In the genomic region with DNA sequence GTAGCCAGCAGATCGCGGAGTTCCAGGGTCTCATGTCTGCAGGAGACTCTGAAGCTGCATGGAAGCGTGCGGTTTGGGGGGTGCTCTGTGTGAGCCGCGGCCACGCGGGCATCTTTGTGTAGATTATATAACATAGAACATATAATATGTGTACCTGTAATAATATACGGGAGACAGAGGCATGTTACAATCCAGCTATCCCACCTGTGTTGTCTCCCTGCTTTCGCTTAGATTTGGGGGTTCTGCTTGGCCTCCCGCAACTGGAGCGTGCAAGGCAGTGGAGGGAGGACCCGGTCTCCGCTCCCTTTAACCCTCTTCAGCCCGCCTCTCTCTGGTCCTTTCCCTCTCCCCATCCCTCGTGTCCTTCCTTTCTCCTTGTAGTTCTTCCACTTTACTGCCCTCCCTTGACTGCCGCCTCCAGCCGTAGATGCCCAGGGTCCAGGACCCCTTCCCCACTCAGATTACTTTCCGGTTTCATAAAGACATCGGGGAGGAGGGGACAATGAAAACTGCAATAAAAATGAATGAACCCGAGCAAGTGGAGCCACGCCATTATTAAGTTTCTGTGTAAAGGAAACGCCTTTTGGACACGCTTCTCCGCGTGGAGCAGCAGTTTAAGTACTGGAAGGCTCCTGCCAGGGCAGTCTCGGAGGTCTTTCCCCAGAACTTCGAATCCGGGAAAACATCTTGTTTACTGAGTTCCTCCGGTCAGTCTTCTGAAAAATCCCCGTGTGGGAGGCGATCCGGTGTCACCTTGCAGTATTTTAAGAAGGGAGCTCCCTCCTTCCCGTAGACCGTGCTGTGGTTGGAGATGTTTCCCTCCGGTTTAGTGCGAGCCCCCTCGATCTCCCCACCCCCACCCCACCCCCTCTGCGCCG, we compare ENCODE assay signal across 7 mouse cellular contexts. TPM values are rescaled to one million over a fixed set of nuclear protein-coding genes. Genes with fewer than 3 reads are reported as not detected.
A peak's percentile ranks its signal among the peaks of the same experiment; 100 is the strongest.
DNase-seq lines count a peak whose midpoint lies in the region; ATAC-seq and TF ChIP-seq lines count a peak whose summit lies in the region.

No protein-coding gene starts in this region.

- peaks cover 12 to 28% of the 10 kb centered on the region in 2 experiments for H3K4me1 ChIP-seq in ES-E14 (ENCODE audit: control insufficient read depth in 2 of 2, insufficient read depth in 2 of 2, low read length in 2 of 2, poor library complexity in 1 of 2)
- peaks cover 34% of the 10 kb centered on the region for H3K4me1 ChIP-seq in embryonic facial prominence, embryonic 13.5 days

- under 1% methylated on average over 40 of the region's 40 CpGs for WGBS in embryonic facial prominence, embryonic 13.5 days

- no peak for DNase-seq in ES-E14 (ENCODE audit: low read depth, low spot score)
- peak; percentile 50 for DNase-seq in adrenal gland, postnatal 10 days
- peak; percentile 42 to 55 for DNase-seq in heart, postnatal 10 days
- peak; percentile 54 to 65 for DNase-seq in layer of hippocampus, postnatal 14 days (ENCODE audit: low spot score in 2 of 2)
- peak; percentile 50 for DNase-seq in right cerebral cortex, postnatal 14 days

- in situ Hi-C loops in ES-E14 (cut with MboI; ENCODE audit: low sequenced_read_pairs in 2 of 2, unreplicated experiment in 2 of 2) = no loop called here

- intact Hi-C loops in heart, postnatal 10 days (cut with DNase I) = loop anchor here (5.0 to 10.0 kb wide), 4 partner anchors 104 to 302 kb away; a partner anchor contains a TSS

- ATAC-seq in embryonic facial prominence, embryonic 13.5 days (ENCODE audit: insufficient number of reproducible peaks, insufficient read depth, low FRiP score, low TSS enrichment, low read depth) = peak; percentile 40
- ATAC-seq in megakaryocyte, adult 5-6 weeks (ENCODE audit: poor library complexity, severe bottlenecking) = peak; percentile 15; the same call in 1 of the 2 replicates

- H3K9ac ChIP-seq in ES-E14 (ENCODE audit: insufficient read depth, low read depth, low read length, poor library complexity, severe bottlenecking) = peak overlapping the region; percentile 90
- H3K9ac ChIP-seq in embryonic facial prominence, embryonic 13.5 days = peak overlapping the region; percentile 97

- H3K27me3 ChIP-seq in embryonic facial prominence, embryonic 13.5 days = no peaks in the 10 kb centered on the region

- peak overlapping the region; percentile 70 to 84 for H3K4me3 ChIP-seq in ES-E14 (ENCODE audit: insufficient read depth in 1 of 2, low read depth in 1 of 2, low read length in 2 of 2, poor library complexity in 1 of 2, severe bottlenecking in 1 of 2)
- H3K4me3 ChIP-seq in embryonic facial prominence, embryonic 13.5 days = peak overlapping the region; percentile 86

- H3K27ac ChIP-seq in ES-E14 (ENCODE audit: insufficient read depth, low read depth, low read length, poor library complexity, severe bottlenecking) = peak overlapping the region; percentile 56
- peak overlapping the region; percentile 98 for H3K27ac ChIP-seq in embryonic facial prominence, embryonic 13.5 days

- H3K9me3 ChIP-seq in ES-E14 (ENCODE audit: control insufficient read depth, insufficient read depth, low read depth, low read length) = no peaks in the 10 kb centered on the region
- H3K9me3 ChIP-seq in embryonic facial prominence, embryonic 13.5 days = no peaks in the 10 kb centered on the region

- H3K36me3 ChIP-seq in ES-E14 (ENCODE audit: control insufficient read depth, insufficient read depth, low read length, poor library complexity, severe bottlenecking) = peaks cover 3% of the 10 kb centered on the region; the same call in 1 of the 2 replicates
- no peaks in the 10 kb centered on the region for H3K36me3 ChIP-seq in embryonic facial prominence, embryonic 13.5 days

- peak overlapping the region; percentile 78 for H3K4me2 ChIP-seq in embryonic facial prominence, embryonic 13.5 days

TF ChIP-seq in ES-E14, 5 proteins besides CTCF, POLR2A, EP300 and RAD21:
- TF ChIP-seq CHD2 (IDR thresholded peaks at IDR 0.05; ENCODE audit: low read depth, low read length) = no peak
- no peak for TF ChIP-seq MAFK (IDR thresholded peaks at IDR 0.05; ENCODE audit: insufficient read depth, low read depth, low read length)
- TF ChIP-seq HCFC1 (IDR thresholded peaks at IDR 0.05; ENCODE audit: borderline replicate concordance, insufficient read depth, low read length) = no peak
- no peak for TF ChIP-seq ZC3H11A (IDR thresholded peaks at IDR 0.05; ENCODE audit: borderline replicate concordance, low read depth, low read length)
- no peak for TF ChIP-seq ZNF384 (IDR thresholded peaks at IDR 0.05; ENCODE audit: low read depth, low read length)

RNA-seq across cellular contexts. Expression of a gene that starts 0.9 kb away (rescaled TPM):
- 109 and 118 TPM in 2 replicates for total RNA-seq in ES-E14 (2012; rRNA removed)
- 10 to 100 TPM; 36.3 to 48.3 TPM for total RNA-seq in adrenal gland, postnatal 10 days (2021)
- polyA plus RNA-seq in embryonic facial prominence, embryonic 13.5 days (2015; fragmentation: Nextera tagmentation; extraction: Ambion mirVana) = 39.9 and 44.0 TPM in 2 replicates
- total RNA-seq in heart, postnatal 10 days (2021) = 1 to 10 TPM; 3.3 to 8.1 TPM
- total RNA-seq in layer of hippocampus, postnatal 14 days (2021) = 10 to 100 TPM; 52.7 to 54.6 TPM
- total RNA-seq in megakaryocyte, adult 5-6 weeks (2015) = 11.8 and 13.7 TPM in 2 replicates
- total RNA-seq in megakaryocyte, adult 5-6 weeks (2017) = 9.5 and 10.6 TPM in 2 replicates
